Comparison of ENCODE assay signal across 24 mouse cellular contexts in the genomic region with DNA sequence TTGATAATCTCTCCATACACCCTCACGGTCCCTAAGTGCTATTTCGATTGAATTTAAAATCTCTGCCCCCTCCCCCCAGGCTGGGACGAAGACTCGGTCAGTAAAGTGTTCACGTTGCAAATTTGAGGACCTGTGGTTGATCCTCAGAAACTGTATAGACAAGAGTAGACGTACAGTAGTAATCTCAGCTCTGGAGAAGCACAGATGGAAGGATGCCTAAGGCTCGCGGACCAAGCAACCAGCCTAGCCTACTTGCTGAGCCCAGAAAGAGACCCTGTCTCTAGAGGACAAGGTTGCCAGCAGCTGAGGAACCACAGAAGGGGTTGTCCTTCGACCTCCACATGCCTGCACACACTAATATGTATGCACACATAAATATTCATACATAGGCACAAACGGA.
DNase-seq lines count a peak whose midpoint lies in the region; ATAC-seq lines count a peak whose summit lies in the region.
"Had no signal": no experiment of that assay in that cellular context is flagged by ENCODE, and none has a peak within 500 bp of the region (broad histone marks: within the 10 kb centered on the region; RNA-seq: fewer than 3 reads in every experiment).

No protein-coding gene starts in this region.

- no peaks in the 10 kb centered on the region for H3K36me3 ChIP-seq in midbrain, embryonic 15.5 days (replicated peaks)
- H3K36me3 ChIP-seq in midbrain, embryonic 13.5 days = no peaks in the 10 kb centered on the region
- 0 out of 2 replicates have a peak, but pooled peaks cover 5% of the 10 kb centered on the region for H3K36me3 ChIP-seq in neural tube, embryonic 13.5 days
- H3K36me3 ChIP-seq in neural tube, embryonic 15.5 days = no peaks in the 10 kb centered on the region
- H3K36me3 ChIP-seq: embryonic facial prominence, embryonic 10.5 days; embryonic facial prominence, embryonic 12.5 days; forebrain, embryonic 15.5 days; G1E had no signal

- peak; percentile 55 for DNase-seq in heart, adult 11 months
- no peak for DNase-seq in heart, postnatal 10 days
- DNase-seq: adrenal gland, adult 8-10 months; adrenal gland, postnatal 14 days; adrenal gland, postnatal 36 days; B cell, adult 2 months; cerebellum, adult 11-12 months; cerebellum, adult 2 months; cerebellum, adult 9-10 months; cerebellum, postnatal 10 days; cerebellum, postnatal 25 days had no signal

- no peaks in the 10 kb centered on the region for H3K27me3 ChIP-seq in midbrain, embryonic 15.5 days (replicated peaks)
- H3K27me3 ChIP-seq in midbrain, embryonic 13.5 days = peaks cover 12% of the 10 kb centered on the region; the same call in 1 of the 2 replicates
- no peaks in the 10 kb centered on the region for H3K27me3 ChIP-seq in neural tube, embryonic 13.5 days
- H3K27me3 ChIP-seq in neural tube, embryonic 15.5 days (replicated peaks) = no peaks in the 10 kb centered on the region
- H3K27me3 ChIP-seq: CH12.LX; embryonic facial prominence, embryonic 12.5 days; forebrain, embryonic 13.5 days; forebrain, embryonic 15.5 days; Patski had no signal

- H3K4me3 ChIP-seq in midbrain, embryonic 15.5 days = no peak overlapping the region
- H3K4me3 ChIP-seq in midbrain, embryonic 13.5 days (replicated peaks) = no peak overlapping the region
- no peak overlapping the region for H3K4me3 ChIP-seq in neural tube, embryonic 13.5 days
- H3K4me3 ChIP-seq in neural tube, embryonic 15.5 days (replicated peaks) = no peak overlapping the region
- H3K4me3 ChIP-seq: embryonic facial prominence, embryonic 10.5 days; embryonic facial prominence, embryonic 12.5 days; forebrain, embryonic 13.5 days; forebrain, embryonic 15.5 days had no signal

- no peaks in the 10 kb centered on the region for H3K4me1 ChIP-seq in midbrain, embryonic 15.5 days
- H3K4me1 ChIP-seq in midbrain, embryonic 13.5 days (replicated peaks) = no peaks in the 10 kb centered on the region
- H3K4me1 ChIP-seq in neural tube, embryonic 13.5 days (replicated peaks) = no peaks in the 10 kb centered on the region
- no peaks in the 10 kb centered on the region for H3K4me1 ChIP-seq in neural tube, embryonic 15.5 days
- H3K4me1 ChIP-seq: embryonic facial prominence, embryonic 12.5 days; forebrain, embryonic 13.5 days; forebrain, embryonic 15.5 days had no signal

- no peak overlapping the region for H3K9ac ChIP-seq in midbrain, embryonic 15.5 days
- H3K9ac ChIP-seq in midbrain, embryonic 13.5 days (replicated peaks) = no peak overlapping the region
- no peak overlapping the region for H3K9ac ChIP-seq in neural tube, embryonic 13.5 days
- no peak overlapping the region for H3K9ac ChIP-seq in neural tube, embryonic 15.5 days (replicated peaks)
- H3K9ac ChIP-seq: embryonic facial prominence, embryonic 12.5 days; forebrain, embryonic 13.5 days; forebrain, embryonic 15.5 days had no signal

- no peak overlapping the region for H3K4me2 ChIP-seq in midbrain, embryonic 15.5 days
- no peak overlapping the region for H3K4me2 ChIP-seq in midbrain, embryonic 13.5 days (replicated peaks)
- H3K4me2 ChIP-seq in neural tube, embryonic 13.5 days = no peak overlapping the region
- H3K4me2 ChIP-seq in neural tube, embryonic 15.5 days = no peak overlapping the region
- H3K4me2 ChIP-seq: embryonic facial prominence, embryonic 12.5 days; forebrain, embryonic 13.5 days; forebrain, embryonic 15.5 days had no signal

- 77% methylated on average over 10 of the region's 10 CpGs for WGBS in midbrain, embryonic 15.5 days
- WGBS in midbrain, embryonic 13.5 days = 83% methylated on average over 10 of the region's 10 CpGs
- WGBS in neural tube, embryonic 13.5 days = 86% methylated on average over 10 of the region's 10 CpGs
- 86% methylated on average over 10 of the region's 10 CpGs for WGBS in neural tube, embryonic 15.5 days

- ATAC-seq in midbrain, embryonic 15.5 days (replicated peaks) = peak; percentile 30; the same call in 1 of the 2 replicates
- no peak for ATAC-seq in midbrain, embryonic 13.5 days
- ATAC-seq in neural tube, embryonic 13.5 days (ENCODE audit: low read depth) = no peak
- no peak for ATAC-seq in neural tube, embryonic 15.5 days (ENCODE audit: low FRiP score)
- ATAC-seq: activated CD4-positive, CD25-positive, alpha-beta regulatory T cell, adult 4 months; CD4-positive, CD25-positive, alpha-beta regulatory T cell, adult 4 months; forebrain, embryonic 13.5 days; forebrain, embryonic 15.5 days; Patski had no signal

- H3K9me3 ChIP-seq in midbrain, embryonic 15.5 days = no peaks in the 10 kb centered on the region
- H3K9me3 ChIP-seq in midbrain, embryonic 13.5 days = no peaks in the 10 kb centered on the region
- H3K9me3 ChIP-seq in neural tube, embryonic 13.5 days = no peaks in the 10 kb centered on the region
- H3K9me3 ChIP-seq in neural tube, embryonic 15.5 days (replicated peaks) = no peaks in the 10 kb centered on the region
- H3K9me3 ChIP-seq: embryonic facial prominence, embryonic 10.5 days; embryonic facial prominence, embryonic 12.5 days; forebrain, embryonic 13.5 days; forebrain, embryonic 15.5 days; G1E had no signal

- intact Hi-C loops in heart, postnatal 10 days (cut with DNase I) = no loop called here

- H3K27ac ChIP-seq in midbrain, embryonic 15.5 days = no peak overlapping the region
- H3K27ac ChIP-seq in midbrain, embryonic 13.5 days = no peak overlapping the region
- H3K27ac ChIP-seq in neural tube, embryonic 13.5 days (replicated peaks) = 0 out of 2 replicates have a peak overlapping the region, but pooled peaks have one; percentile 5
- no peak overlapping the region for H3K27ac ChIP-seq in neural tube, embryonic 15.5 days (replicated peaks)
- H3K27ac ChIP-seq: embryonic facial prominence, embryonic 10.5 days; embryonic facial prominence, embryonic 12.5 days; forebrain, embryonic 13.5 days; forebrain, embryonic 15.5 days had no signal
